Comparison of ENCODE assay signal across 10 mouse cellular contexts in the genomic region with DNA sequence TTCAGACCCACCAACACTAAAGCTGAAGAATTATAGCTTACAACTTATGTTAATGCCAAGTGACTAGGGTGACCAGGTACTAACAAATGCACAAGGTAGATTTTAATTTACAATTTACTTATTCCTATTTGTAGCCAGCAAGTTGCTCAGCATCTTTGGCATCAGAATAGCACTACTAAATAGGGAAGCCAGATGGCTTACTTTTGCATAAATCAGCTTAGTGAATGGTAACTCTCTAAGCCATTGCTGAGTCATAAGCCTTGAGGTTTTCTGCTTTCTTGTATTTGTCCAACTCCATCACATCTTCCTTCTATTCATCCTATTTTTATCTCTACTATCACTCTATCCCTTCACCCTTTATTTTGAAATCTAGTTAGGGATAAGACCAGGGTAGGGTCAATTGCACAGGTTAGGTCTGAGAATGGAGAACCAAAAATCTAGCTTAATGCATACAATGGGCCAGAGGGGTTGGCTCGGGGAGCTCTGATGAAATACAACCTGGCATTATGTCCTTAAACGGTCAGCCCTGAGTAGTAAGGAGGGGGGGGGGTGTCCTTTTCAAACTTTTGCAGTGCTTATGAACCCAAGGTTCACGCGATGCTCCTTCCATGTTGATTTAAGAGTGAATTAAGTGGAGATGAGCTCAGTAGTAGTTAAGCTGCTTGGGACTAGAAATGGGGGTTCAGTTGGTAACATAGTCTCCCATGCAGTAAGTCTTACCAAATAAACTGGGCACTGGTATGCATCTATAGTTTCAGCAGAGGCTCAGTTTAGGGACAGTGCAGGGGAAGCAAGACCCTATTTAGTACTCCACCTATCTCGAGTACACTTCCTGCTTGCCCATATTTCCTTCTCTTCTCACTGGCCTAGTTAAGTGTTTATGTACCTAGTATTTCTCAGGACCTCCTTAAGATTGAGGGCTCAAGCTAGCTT. TPM values are rescaled to one million over a fixed set of nuclear protein-coding genes. Genes with fewer than 3 reads are reported as not detected.
A peak's percentile ranks its signal among the peaks of the same experiment; 100 is the strongest.
DNase-seq lines count a peak whose midpoint lies in the region; ATAC-seq and TF ChIP-seq lines count a peak whose summit lies in the region.
"Had no signal": no experiment of that assay in that cellular context is flagged by ENCODE, and none has a peak within 500 bp of the region (broad histone marks: within the 10 kb centered on the region; RNA-seq: fewer than 3 reads in every experiment).

No protein-coding gene starts in this region.

- no peak overlapping the region for H3K27ac ChIP-seq in kidney, embryonic 14.5 days (ENCODE audit: low read depth, low read length)
- no peak overlapping the region for H3K27ac ChIP-seq in forebrain, embryonic 12.5 days

- no peaks in the 10 kb centered on the region for H3K27me3 ChIP-seq in kidney, embryonic 14.5 days (ENCODE audit: control insufficient read depth, insufficient read depth, low read length)
- no peaks in the 10 kb centered on the region for H3K27me3 ChIP-seq in G1E (ENCODE audit: insufficient read depth, low read length)
- H3K27me3 ChIP-seq in forebrain, embryonic 12.5 days, result no peaks in the 10 kb centered on the region

- WGBS in kidney, embryonic 14.5 days, result 36% methylated on average over 5 of the region's 5 CpGs
- 31% methylated on average over 5 of the region's 5 CpGs for WGBS in forebrain, embryonic 12.5 days

- no peak for TF ChIP-seq CTCF in G1E (IDR thresholded peaks at IDR 0.05; ENCODE audit: low read depth, low read length)

- DNase-seq in kidney, adult 8-10 months, result no peak
- DNase-seq in G1E (ENCODE audit: low spot score), result no peak
- no peak for DNase-seq in ovary, postnatal 36 days (ENCODE audit: low spot score)
- DNase-seq in ovary, postnatal 10 days (ENCODE audit: low spot score), result no peak
- no peak for DNase-seq in adrenal gland, postnatal 10 days
- DNase-seq: kidney, postnatal 10 days; thymus, adult 2 months had no signal

- no peak overlapping the region for H3K9ac ChIP-seq in kidney, embryonic 14.5 days (ENCODE audit: low read depth, low read length)
- H3K9ac ChIP-seq in forebrain, embryonic 12.5 days, result no peak overlapping the region

- no peaks in the 10 kb centered on the region for H3K4me1 ChIP-seq in kidney, embryonic 14.5 days (ENCODE audit: control insufficient read depth, insufficient read depth, low read length)
- peaks cover 17% of the 10 kb centered on the region for H3K4me1 ChIP-seq in G1E (ENCODE audit: insufficient read depth, low read depth, low read length)
- H3K4me1 ChIP-seq in forebrain, embryonic 12.5 days, result peaks cover under 1% of the 10 kb centered on the region; the same call in 1 of the 2 replicates

- no peaks in the 10 kb centered on the region for H3K9me3 ChIP-seq in kidney, embryonic 14.5 days (ENCODE audit: control insufficient read depth, low read length)
- no peaks in the 10 kb centered on the region for H3K9me3 ChIP-seq in G1E (replicated peaks)
- H3K9me3 ChIP-seq in forebrain, embryonic 12.5 days, result no peaks in the 10 kb centered on the region

- no peak overlapping the region for H3K4me2 ChIP-seq in kidney, embryonic 14.5 days (replicated peaks; ENCODE audit: low read depth, low read length)
- H3K4me2 ChIP-seq in forebrain, embryonic 12.5 days, result no peak overlapping the region

- H3K4me3 ChIP-seq in kidney, embryonic 14.5 days (ENCODE audit: low read length), result no peak overlapping the region
- no peak overlapping the region for H3K4me3 ChIP-seq in G1E (ENCODE audit: low read depth, low read length)
- H3K4me3 ChIP-seq in forebrain, embryonic 12.5 days (replicated peaks), result no peak overlapping the region

- H3K36me3 ChIP-seq in kidney, embryonic 14.5 days (ENCODE audit: control insufficient read depth, insufficient read depth, low read length), result peaks cover 90% of the 10 kb centered on the region
- H3K36me3 ChIP-seq in G1E (replicated peaks), result peaks cover 82% of the 10 kb centered on the region
- peaks cover 71% of the 10 kb centered on the region for H3K36me3 ChIP-seq in forebrain, embryonic 12.5 days (replicated peaks)

- ATAC-seq in kidney, embryonic 14.5 days (ENCODE audit: low FRiP score, low TSS enrichment), result peak; percentile 53; the same call in 1 of the 2 replicates
- peak; percentile 40 for ATAC-seq in G1E (ENCODE audit: extremely low read depth, insufficient number of reproducible peaks, low FRiP score, poor library complexity, severe bottlenecking)
- ATAC-seq in forebrain, embryonic 12.5 days (ENCODE audit: low FRiP score), result peak; percentile 16; the same call in 1 of the 2 replicates
- peak; percentile 18 for ATAC-seq in megakaryocyte progenitor cell, adult 5-6 weeks (replicated peaks; ENCODE audit: poor library complexity)

RNA-seq across cellular contexts. Expression of a gene that starts 8.1 kb away (rescaled TPM):
- 322 and 463 TPM in 2 replicates for polyA plus RNA-seq in kidney, embryonic 14.5 days (2014; fragmentation: Nextera tagmentation; extraction: Ambion mirVana)
- 355 and 414 TPM in 2 replicates for total RNA-seq in G1E (2014; fragmentation: Nextera tagmentation)
- total RNA-seq in G1E (2017), result 275 and 294 TPM in 2 replicates
- polyA plus RNA-seq in G1E (2012), result 24.9 and 34.2 TPM in 2 replicates
- polyA plus RNA-seq in forebrain, embryonic 12.5 days (2016; fragmentation: Nextera tagmentation; extraction: Ambion mirVana), result 475 and 476 TPM in 2 replicates
- 342 and 403 TPM in 2 replicates for total RNA-seq in megakaryocyte progenitor cell, adult 5-6 weeks (2015)
- total RNA-seq in megakaryocyte progenitor cell, adult 5-6 weeks (2017), result 192 and 230 TPM in 2 replicates
- 100 to 1,000 TPM; 225 to 245 TPM for total RNA-seq in adrenal gland, postnatal 10 days (2021)

RNA-seq across cellular contexts. Expression of a gene that starts 17.1 kb away (rescaled TPM):
- polyA plus RNA-seq in kidney, embryonic 14.5 days (2014; fragmentation: Nextera tagmentation; extraction: Ambion mirVana), result 10.3 and 24.7 TPM in 2 replicates
- total RNA-seq in G1E (2014; fragmentation: Nextera tagmentation), result 25.9 and 27.8 TPM in 2 replicates
- 9.2 and 12.4 TPM in 2 replicates for total RNA-seq in G1E (2017)
- 6.5 and 6.7 TPM in 2 replicates for polyA plus RNA-seq in G1E (2012)
- 19.1 and 19.8 TPM in 2 replicates for polyA plus RNA-seq in forebrain, embryonic 12.5 days (2016; fragmentation: Nextera tagmentation; extraction: Ambion mirVana)
- total RNA-seq in megakaryocyte progenitor cell, adult 5-6 weeks (2015), result 11.2 and 11.6 TPM in 2 replicates
- 6.7 and 8.5 TPM in 2 replicates for total RNA-seq in megakaryocyte progenitor cell, adult 5-6 weeks (2017)
- total RNA-seq in adrenal gland, postnatal 10 days (2021), result 10 to 100 TPM; 42.4 to 42.7 TPM

RNA-seq across cellular contexts. Expression of a gene that starts 40.8 kb away (rescaled TPM):
- polyA plus RNA-seq in kidney, embryonic 14.5 days (2014; fragmentation: Nextera tagmentation; extraction: Ambion mirVana), result 114 and 143 TPM in 2 replicates
- 58.1 and 72.6 TPM in 2 replicates for total RNA-seq in G1E (2014; fragmentation: Nextera tagmentation)
- 516 and 572 TPM in 2 replicates for total RNA-seq in G1E (2017)
- polyA plus RNA-seq in G1E (2012), result 147 and 261 TPM in 2 replicates
- 24.6 and 26.0 TPM in 2 replicates for polyA plus RNA-seq in forebrain, embryonic 12.5 days (2016; fragmentation: Nextera tagmentation; extraction: Ambion mirVana)
- total RNA-seq in megakaryocyte progenitor cell, adult 5-6 weeks (2015), result 240 and 247 TPM in 2 replicates
- 267 and 283 TPM in 2 replicates for total RNA-seq in megakaryocyte progenitor cell, adult 5-6 weeks (2017)
- 100 to 1,000 TPM; 109 to 123 TPM for total RNA-seq in adrenal gland, postnatal 10 days (2021)

RNA-seq across cellular contexts. Expression of a gene that starts 51.0 kb away (rescaled TPM):
- polyA plus RNA-seq in kidney, embryonic 14.5 days (2014; fragmentation: Nextera tagmentation; extraction: Ambion mirVana), result 32.1 and 38.4 TPM in 2 replicates
- 187 and 244 TPM in 2 replicates for total RNA-seq in G1E (2014; fragmentation: Nextera tagmentation)
- total RNA-seq in G1E (2017), result 163 and 182 TPM in 2 replicates
- polyA plus RNA-seq in G1E (2012), result 133 and 183 TPM in 2 replicates
- polyA plus RNA-seq in forebrain, embryonic 12.5 days (2016; fragmentation: Nextera tagmentation; extraction: Ambion mirVana), result 6.0 and 7.6 TPM in 2 replicates
- total RNA-seq in megakaryocyte progenitor cell, adult 5-6 weeks (2015), result 39.1 and 70.3 TPM in 2 replicates
- 13.0 and 34.9 TPM in 2 replicates for total RNA-seq in megakaryocyte progenitor cell, adult 5-6 weeks (2017)
- 10 to 100 TPM; 25.2 to 46.6 TPM for total RNA-seq in adrenal gland, postnatal 10 days (2021)
